Mouse (Mus musculus) stomach, embryonic 14.5 days (tissue): ENCODE data around the gene Klk1b24. TPM values are rescaled to one million over a fixed set of nuclear protein-coding genes. Genes with fewer than 3 reads are reported as not detected.
"Not testable (repeated sequence)": the region's sequence is repeated elsewhere in the genome, so short reads cannot be mapped to it uniquely, and the experiment has no call there.

Source experiments
- ATAC-seq: fragments of 200-750 bp; cut with Nextera tagmentation; 2 replicates; pipeline ENCODE4 v1.8.0; 2017; ENCODE audit warnings: low read depth, moderate TSS enrichment; ENCODE audit not compliant: insufficient number of reproducible peaks, insufficient read depth, low FRiP score
- H3K27ac ChIP-seq: fragments of 300-500 bp; sonication (generic); 2 replicates; pipeline ENCODE4 v1.5.1; 2014; ENCODE audit warnings: mild to moderate bottlenecking, low read length, moderate library complexity, mixed read lengths
- H3K27me3 ChIP-seq: fragments of 300-500 bp; sonication (generic); 2 replicates; pipeline ENCODE4 v1.6.1; 2014; ENCODE audit warnings: low read length, control low read depth, mixed read lengths; ENCODE audit not compliant: control insufficient read depth, insufficient read depth
- H3K36me3 ChIP-seq: fragments of 300-500 bp; sonication (generic); 2 replicates; pipeline ENCODE4 v1.6.1; 2014; ENCODE audit warnings: mild to moderate bottlenecking, control low read depth, low read length, moderate library complexity, mixed read lengths; ENCODE audit not compliant: control insufficient read depth, insufficient read depth
- H3K4me1 ChIP-seq: fragments of 300-500 bp; sonication (generic); 2 replicates; pipeline ENCODE4 v1.6.1; 2014; ENCODE audit warnings: low read length, control low read depth, mixed read lengths; ENCODE audit not compliant: control insufficient read depth, insufficient read depth
- H3K4me2 ChIP-seq: fragments of 300-500 bp; sonication (generic); replicated peaks from 2 replicates; pipeline ENCODE4 v1.6.1; 2014; ENCODE audit warnings: low read depth, low read length, control low read depth
- H3K4me3 ChIP-seq: fragments of 300-500 bp; sonication (generic); 2 replicates; pipeline ENCODE4 v1.5.1; 2014; ENCODE audit warnings: low read depth, low read length, control low read depth
- H3K9ac ChIP-seq: fragments of 300-500 bp; sonication (generic); replicated peaks from 2 replicates; pipeline ENCODE4 v1.6.1; 2014; ENCODE audit warnings: low read depth, mild to moderate bottlenecking, control low read depth, low read length, moderate library complexity, mixed read lengths
- H3K9me3 ChIP-seq: fragments of 300-500 bp; sonication (generic); 2 replicates; pipeline ENCODE4 v1.6.1; 2016; ENCODE audit warnings: low read depth, low read length, control low read depth; ENCODE audit not compliant: control insufficient read depth
- WGBS: fragments of 180-500 bp; shearing (Covaris S2); extraction: QIAGEN DNeasy Blood & Tissue Kit; methylation state at CpG from one replicate; pipeline ENCODE4 v1.1.7; 2014; 5-methylcytosine and 5-hydroxymethylcytosine counted together
- polyA plus RNA-seq: library from polyadenylated mRNA; unstranded; fragments of >200 nt; fragmentation: Nextera tagmentation; extraction: Ambion mirVana; gene quantifications from 2 replicates; pipeline ENCODE4 v1.2.1, GENCODE M21; 2014

Gene Klk1b24
- polyA plus RNA-seq, 1 experiment from 2014 or later: not detected

DNA sequence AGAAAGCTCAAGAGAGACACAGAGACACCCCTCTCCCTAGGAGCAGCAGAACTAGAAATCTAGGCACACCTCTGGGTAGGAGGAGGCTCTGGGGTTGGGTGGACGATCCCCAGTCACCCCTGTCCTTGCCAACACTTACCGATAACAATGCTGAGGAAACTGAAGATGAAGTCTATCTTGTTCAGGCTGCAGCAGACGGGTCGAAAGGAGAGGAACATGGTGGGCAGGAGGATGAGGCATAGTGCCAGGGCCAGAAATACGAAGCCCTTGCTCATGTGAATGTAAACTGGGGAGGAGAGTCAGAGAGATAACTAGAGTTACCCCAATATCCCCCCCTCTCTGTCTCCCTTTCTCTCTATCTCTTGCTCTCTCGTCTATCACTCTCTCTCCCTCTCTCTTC is 34.3 kb downstream of the Klk1b24 start:
- H3K9ac ChIP-seq, H3K4me3 ChIP-seq, H3K4me1 ChIP-seq, H3K27ac ChIP-seq, ATAC-seq, H3K27me3 ChIP-seq, H3K9me3 ChIP-seq, H3K4me2 ChIP-seq, H3K36me3 ChIP-seq: not testable (repeated sequence)
- WGBS: 77% methylated on average over 6 of the region's 6 CpGs

- H3K9ac ChIP-seq: no peak within 1 kb of the TSS
- 14% methylated on average over 1 of the region's 1 CpGs for WGBS
- no peak within 1 kb of the TSS for H3K4me3 ChIP-seq
- no peak for ATAC-seq
- H3K27me3 ChIP-seq: no peaks in the 10 kb centered on the region
- no peaks in the 10 kb centered on the region for H3K9me3 ChIP-seq
- no peak within 1 kb of the TSS for H3K4me2 ChIP-seq
- H3K27ac ChIP-seq: no peak within 1 kb of the TSS
- no peaks in the 10 kb centered on the region for H3K4me1 ChIP-seq
- H3K36me3 ChIP-seq: no peaks in the 10 kb centered on the region
These were observed 37.0 kb downstream of the Klk1b24 start, which contains the start of gene Klk1 for GRCm38 (mm10) chr7:44225076-44225475. Klk1 (plus strand) TSS chr7:44225360.

- Histone ChIP-seq H3K9ac (no peak within 1 kb of the TSS), H3K4me1 (no peaks in the 10 kb centered on the region), H3K9me3 (no peaks in the 10 kb centered on the region), H3K4me3 (no peak within 1 kb of the TSS), H3K4me2 (no peak within 1 kb of the TSS), H3K27me3 (no peaks in the 10 kb centered on the region), H3K36me3 (no peaks in the 10 kb centered on the region), H3K27ac (no peak within 1 kb of the TSS)
- WGBS: 83% methylated on average over 3 of the region's 3 CpGs
- ATAC-seq: no peak
These were observed 47.9 kb downstream of the Klk1b24 start, which contains the start of gene Gm36864 for GRCm38 (mm10) chr7:44235909-44236308. Gm36864 (plus strand) TSS chr7:44236177.

- Histone ChIP-seq H3K27ac (no peak overlapping the region), H3K27me3 (no peaks in the 10 kb centered on the region), H3K9me3 (no peaks in the 10 kb centered on the region), H3K4me3 (no peak overlapping the region), H3K9ac (no peak overlapping the region), H3K36me3 (no peaks in the 10 kb centered on the region), H3K4me1 (no peaks in the 10 kb centered on the region), H3K4me2 (no peak overlapping the region)
- no peak for ATAC-seq
- WGBS: 46% methylated on average over 2 of the region's 2 CpGs
These were observed 51.9 kb downstream of the Klk1b24 start for GRCm38 (mm10) chr7:44239913-44240312.

DNA sequence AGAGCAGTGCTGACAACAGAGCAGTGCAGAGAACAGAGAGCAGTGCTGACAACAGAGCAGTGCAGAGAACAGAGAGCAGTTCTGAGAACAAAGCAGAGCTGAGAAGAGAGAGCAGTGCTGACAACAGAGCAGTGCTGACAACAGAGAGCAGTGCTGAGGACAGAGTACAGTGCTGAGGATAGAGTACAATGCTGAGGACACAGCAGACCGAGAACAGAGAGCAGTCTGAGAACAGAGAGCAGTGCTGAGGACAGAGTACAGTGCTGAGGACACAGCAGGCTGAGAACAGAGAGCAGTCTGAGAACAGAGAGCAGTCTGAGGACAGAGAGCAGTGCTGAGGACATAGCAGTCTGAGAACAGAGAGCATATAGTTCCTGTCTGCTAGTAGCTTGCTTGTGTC is 52.7 kb downstream of the Klk1b24 start:
- no peaks in the 10 kb centered on the region for H3K36me3 ChIP-seq
- peaks cover 5% of the 10 kb centered on the region; the same call in 1 of the 2 replicates for H3K4me1 ChIP-seq
- H3K27me3 ChIP-seq: no peaks in the 10 kb centered on the region

DNA sequence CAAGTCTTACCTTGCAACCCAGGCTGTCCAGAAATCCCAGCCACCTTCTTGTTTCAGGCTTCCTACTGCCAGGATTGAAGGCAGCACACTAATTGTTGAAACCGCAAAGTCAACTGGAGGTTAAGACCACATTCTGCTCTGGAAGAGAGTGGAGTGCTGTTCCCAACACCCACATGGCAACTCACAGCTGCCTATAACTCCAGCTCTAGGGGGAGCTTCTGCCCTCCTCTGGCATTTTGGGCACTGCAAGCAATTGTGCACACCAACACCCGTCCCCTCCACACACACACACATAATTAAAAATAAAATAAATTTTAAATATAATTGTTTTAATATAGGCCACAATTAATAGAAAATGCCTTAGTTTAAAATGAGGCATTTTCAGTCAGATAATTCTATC is 53.1 kb downstream of the Klk1b24 start:
- H3K27me3 ChIP-seq: no peaks in the 10 kb centered on the region

More for the DNA sequence above, 52.7 kb downstream of the Klk1b24 start:
- H3K4me3 ChIP-seq: no peak overlapping the region
- H3K9me3 ChIP-seq: no peaks in the 10 kb centered on the region
- no peak for ATAC-seq
- no peak overlapping the region for H3K4me2 ChIP-seq
- no peak overlapping the region for H3K9ac ChIP-seq
- 29% methylated on average over 1 of the region's 1 CpGs for WGBS
- no peak overlapping the region for H3K27ac ChIP-seq

More for the DNA sequence above, 53.1 kb downstream of the Klk1b24 start:
- H3K4me1 ChIP-seq: peaks cover 5% of the 10 kb centered on the region; the same call in 1 of the 2 replicates
- H3K4me3 ChIP-seq: no peak overlapping the region
- no peaks in the 10 kb centered on the region for H3K9me3 ChIP-seq
- no peaks in the 10 kb centered on the region for H3K36me3 ChIP-seq
- no peak overlapping the region for H3K9ac ChIP-seq
- no peak overlapping the region for H3K27ac ChIP-seq
- WGBS: 68% methylated on average over 2 of the region's 2 CpGs
- no peak overlapping the region for H3K4me2 ChIP-seq
- ATAC-seq: no peak

Other genes with a start within 250 kb of the Klk1b24 start
- gene Klk1b8, start 237.6 kb upstream of the Klk1b24 start, polyA plus RNA-seq: not detected in 2 replicates
- not detected in 2 replicates for gene Klk1b1, start 221.5 kb upstream of the Klk1b24 start, polyA plus RNA-seq
- not detected in 2 replicates for gene Klk1b9, start 212.2 kb upstream of the Klk1b24 start, polyA plus RNA-seq
- gene Klk1b11, start 192.4 kb upstream of the Klk1b24 start, polyA plus RNA-seq: not detected in 2 replicates
- gene Klk1b26, start 176.1 kb upstream of the Klk1b24 start, polyA plus RNA-seq: not detected in 2 replicates
- not detected in 2 replicates for gene Klk1b27, start 135.9 kb upstream of the Klk1b24 start, polyA plus RNA-seq
- gene Klk1b21, start 85.9 kb upstream of the Klk1b24 start, polyA plus RNA-seq: not detected in 2 replicates
- not detected in 2 replicates for gene Klk1b22, start 75.6 kb upstream of the Klk1b24 start, polyA plus RNA-seq
- not detected in 2 replicates for gene Klk1b16, start 51.5 kb upstream of the Klk1b24 start, polyA plus RNA-seq
- not detected in 2 replicates for gene Klk1b3, start 10.0 kb downstream of the Klk1b24 start, polyA plus RNA-seq
- not detected in 2 replicates for gene Klk1b4, start 19.2 kb downstream of the Klk1b24 start, polyA plus RNA-seq
- gene Klk1b5, start 27.7 kb downstream of the Klk1b24 start, polyA plus RNA-seq: not detected in 2 replicates
- gene Klk1, start 37.1 kb downstream of the Klk1b24 start, polyA plus RNA-seq: 0.71 and 2.0 TPM in 2 replicates
- gene Gm36864, start 47.9 kb downstream of the Klk1b24 start, polyA plus RNA-seq: not detected in 2 replicates
- gene 1700028J19Rik, start 58.5 kb downstream of the Klk1b24 start, polyA plus RNA-seq: 1.5 and 1.6 TPM in 2 replicates
- gene 2410002F23Rik, start 58.5 kb downstream of the Klk1b24 start, polyA plus RNA-seq: 123 and 143 TPM in 2 replicates
- 0.15 TPM in 1 of 2 replicates, not detected in the other for gene Acp4, start 69.1 kb downstream of the Klk1b24 start, polyA plus RNA-seq
- not detected in 2 replicates for gene Gm15517, start 73.2 kb downstream of the Klk1b24 start, polyA plus RNA-seq
- 4.2 and 4.9 TPM in 2 replicates for gene Clec11a, start 118.7 kb downstream of the Klk1b24 start, polyA plus RNA-seq
- gene Shank1, start 122.0 kb downstream of the Klk1b24 start, polyA plus RNA-seq: 4.2 and 4.5 TPM in 2 replicates
- 1.6 and 2.0 TPM in 2 replicates for gene Syt3, start 195.9 kb downstream of the Klk1b24 start, polyA plus RNA-seq
- gene 1700008O03Rik, start 197.6 kb downstream of the Klk1b24 start, polyA plus RNA-seq: 1.2 and 1.3 TPM in 2 replicates
- 1.2 and 2.1 TPM in 2 replicates for gene Lrrc4b, start 240.8 kb downstream of the Klk1b24 start, polyA plus RNA-seq